Mouse (Mus musculus) B cell, adult 67 days (primary cell): ENCODE results near the gene Smim7. TPM values are rescaled to one million over a fixed set of nuclear protein-coding genes. Genes with fewer than 3 reads are reported as not detected.

ENCODE experiments used
- total RNA-seq, 2 experiments: library from RNA; stranded (reverse); gene quantifications; 4 replicates each; pipeline ENCODE4 v1.2.4; 2023

The Smim7 gene
- 100 to 1,000 TPM; 154 to 168 TPM for total RNA-seq

GRCm38 (mm10) chr8:72570633-72571610 lies at the start of gene Smim7:
Gene Smim7, minus strand, starts transcription at chr8:72571088.

GRCm38 (mm10) chr8:72571611-72572473 lies 954 bp upstream of the Smim7 start, which contains the start of gene Tmem38a:
Gene Tmem38a, plus strand, starts transcription at chr8:72572055.

GRCm38 (mm10) chr8:72547802-72548643 lies 22.9 kb downstream of the Smim7 start, which contains the start of gene Med26:
Gene Med26, minus strand, starts transcription at chr8:72548270.

Other genes with a start within 250 kb of the Smim7 start
- 100 to 1,000 TPM; 105 to 107 TPM for gene Eps15l1, start 149.6 kb downstream of the Smim7 start, total RNA-seq
- gene Calr3, start 127.2 kb downstream of the Smim7 start, total RNA-seq: under 1 TPM; 0.42 to 0.49 TPM
- gene 1700030K09Rik, start 127.2 kb downstream of the Smim7 start, total RNA-seq: 10 to 100 TPM; 41.9 to 45.0 TPM
- gene Cherp, start 95.9 kb downstream of the Smim7 start, total RNA-seq: 100 to 1,000 TPM; 119 to 140 TPM
- 10 to 100 TPM; 73.0 to 73.1 TPM for gene Slc35e1, start 78.5 kb downstream of the Smim7 start, total RNA-seq
- 10 to 100 TPM; 17.2 to 20.0 TPM for gene Med26, start 22.8 kb downstream of the Smim7 start, total RNA-seq
- gene Tmem38a, start 967 bp upstream of the Smim7 start, total RNA-seq: 1 to 10 TPM; 1.5 to 3.1 TPM
- gene Nwd1, start 75.6 kb upstream of the Smim7 start, total RNA-seq: under 1 TPM in 1 of 2 experiments, not detected in 1; 0.06 TPM
- 100 to 1,000 TPM; 141 to 151 TPM for gene Sin3b, start 152.2 kb upstream of the Smim7 start, total RNA-seq
- under 1 TPM; 0.80 to 0.99 TPM for gene F2rl3, start 190.8 kb upstream of the Smim7 start, total RNA-seq